Mouse (Mus musculus) hematopoietic multipotent progenitor cell, adult 10-12 weeks (in vitro differentiated cells): ENCODE measurements around the gene Nnat. TPM values are rescaled to one million over a fixed set of nuclear protein-coding genes. Genes with fewer than 3 reads are reported as not detected.

Experiments
- polyA plus RNA-seq: library from polyadenylated mRNA; stranded (reverse); fragments of >175 nt; gene quantifications from 2 replicates; pipeline ENCODE4 v1.2.3, GENCODE M21; 2012; ENCODE audit warnings: low replicate concordance

Nnat gene
- polyA plus RNA-seq, result not detected in 2 replicates

DNA sequence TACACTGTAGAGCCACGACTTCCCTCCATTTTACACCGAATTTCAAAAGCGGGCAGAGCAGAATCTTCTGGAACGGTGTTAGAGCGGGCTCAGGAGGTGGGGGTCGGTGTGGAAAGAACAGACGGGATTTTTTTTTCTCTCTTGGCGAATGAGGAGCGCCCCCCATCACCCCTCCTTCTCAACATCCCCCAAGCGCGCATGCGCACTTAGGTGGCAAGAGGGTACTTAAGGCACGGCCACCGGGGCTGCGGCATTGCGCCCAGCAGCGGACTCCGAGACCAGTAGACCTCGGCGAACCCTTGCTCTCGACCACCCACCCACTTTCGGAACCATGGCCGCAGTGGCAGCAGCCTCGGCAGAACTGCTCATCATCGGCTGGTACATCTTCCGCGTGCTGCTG lies at the start of gene Nnat:
Gene Nnat, plus strand, starts transcription at position 221 of the 400 bp plus-strand sequence.

DNA sequence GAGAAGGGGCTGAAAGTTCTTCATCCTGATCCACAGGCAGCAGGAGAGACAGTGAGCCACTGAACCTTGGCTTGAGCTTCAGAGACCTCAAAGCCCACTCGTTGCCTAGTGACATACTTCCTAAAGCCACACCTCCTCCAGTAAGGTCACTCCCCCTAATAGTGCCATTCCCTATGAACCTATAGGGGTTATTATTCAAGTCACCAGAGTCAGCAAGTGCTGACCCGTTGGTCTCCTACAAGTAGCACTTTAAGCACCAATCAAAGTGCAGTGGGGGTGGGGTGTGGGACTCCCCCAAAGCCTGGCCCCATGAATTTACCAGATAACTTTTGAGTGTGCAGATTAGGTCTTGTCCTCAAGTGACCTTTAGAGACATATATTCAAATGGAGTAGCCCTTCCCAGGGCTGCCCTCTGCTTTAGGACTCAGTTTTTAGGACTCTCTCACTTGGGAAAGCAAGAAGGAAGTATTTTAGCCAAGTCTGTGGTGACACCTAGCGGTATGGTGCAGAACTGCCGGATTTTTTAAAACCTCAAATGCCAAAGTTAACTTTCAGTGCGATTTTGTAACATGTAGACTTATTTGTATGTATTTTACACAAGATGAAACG lies 11.4 kb downstream of the Nnat start, which contains the start of gene Blcap:
Gene Blcap, minus strand, starts transcription at position 51 of the 609 bp plus-strand sequence.

Other genes starting within 250 kb of the Nnat start
- gene Ghrh, start 212.6 kb upstream of the Nnat start, polyA plus RNA-seq, result not detected in 2 replicates
- 44.1 and 73.4 TPM in 2 replicates for gene Manbal, start 192.5 kb upstream of the Nnat start, polyA plus RNA-seq
- 6.6 and 12.8 TPM in 2 replicates for gene Src, start 141.6 kb upstream of the Nnat start, polyA plus RNA-seq
- 11.3 and 16.5 TPM in 2 replicates for gene Blcap, start 11.2 kb downstream of the Nnat start, polyA plus RNA-seq
- gene Ctnnbl1, start 177.3 kb downstream of the Nnat start, polyA plus RNA-seq, result 4.5 and 13.7 TPM in 2 replicates